Mouse (Mus musculus): ENCODE measurements around the gene Liph. TPM values are rescaled to one million over a fixed set of nuclear protein-coding genes. Genes with fewer than 3 reads are reported as not detected.

Gene Liph
- polyA plus RNA-seq (2015; fragmentation: Nextera tagmentation; extraction: Ambion mirVana), result 0.07 and 0.41 TPM in 2 replicates

DNA sequence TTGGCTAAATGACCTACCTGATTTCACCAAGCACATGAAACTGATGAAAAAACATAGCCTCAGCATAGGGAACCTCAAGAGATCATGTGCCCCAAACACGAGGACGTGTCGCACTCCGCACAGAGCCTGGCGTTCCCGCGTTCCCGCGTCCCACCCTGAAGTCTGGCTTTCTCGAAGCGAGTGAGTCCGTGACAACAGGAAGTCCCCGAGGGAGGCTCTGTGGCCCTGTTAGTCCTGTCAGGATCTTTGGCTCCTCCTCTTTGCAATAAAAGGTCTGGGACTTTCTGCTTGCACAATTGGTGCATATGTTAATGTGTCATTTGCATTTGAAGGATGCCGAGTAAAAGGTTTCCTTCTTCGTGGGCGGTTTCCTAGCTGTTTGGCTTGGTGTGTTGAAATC lies at the start of gene Liph:
Liph (minus strand) TSS at position 360 of the 400 bp plus-strand sequence.
- Histone ChIP-seq H3K36me3 (no peaks in the 10 kb centered on the region), H3K4me2 (peak within 1 kb of the TSS; percentile 66), H3K9me3 (no peaks in the 10 kb centered on the region), H3K9ac (peak within 1 kb of the TSS; percentile 51; the same call in 1 of the 2 replicates), H3K27me3 (replicated peaks) (0 out of 2 replicates have a peak, but pooled peaks cover 4% of the 10 kb centered on the region), H3K27ac (replicated peaks) (no peak within 1 kb of the TSS), H3K4me3 (peak within 1 kb of the TSS; percentile 21), H3K4me1 (peaks cover 19% of the 10 kb centered on the region)
- 13% methylated on average over 16 of the region's 16 CpGs for WGBS
- no peak for ATAC-seq (ENCODE audit: extremely low read depth, insufficient number of reproducible peaks, low FRiP score, low TSS enrichment)

GRCm38 (mm10) chr16:22043830-22044229 lies 48.4 kb upstream of the Liph start:
- no peak for ATAC-seq (ENCODE audit: extremely low read depth, insufficient number of reproducible peaks, low FRiP score, low TSS enrichment)
- H3K9me3 ChIP-seq, result no peaks in the 10 kb centered on the region
- 79% methylated on average over 4 of the region's 4 CpGs for WGBS
- no peak overlapping the region for H3K27ac ChIP-seq (replicated peaks)
- peaks cover 90% of the 10 kb centered on the region for H3K36me3 ChIP-seq
- no peak overlapping the region for H3K9ac ChIP-seq
- no peak overlapping the region for H3K4me2 ChIP-seq
- H3K4me3 ChIP-seq, result no peak overlapping the region
- no peaks in the 10 kb centered on the region for H3K27me3 ChIP-seq (replicated peaks)
- no peaks in the 10 kb centered on the region for H3K4me1 ChIP-seq

- WGBS, result 96% methylated on average over 1 of the region's 1 CpGs
- no peak for ATAC-seq (ENCODE audit: extremely low read depth, insufficient number of reproducible peaks, low FRiP score, low TSS enrichment)
- H3K36me3 ChIP-seq, result peaks cover 82% of the 10 kb centered on the region
These were observed 44.5 kb upstream of the Liph start for GRCm38 (mm10) chr16:22039978-22040377.

GRCm38 (mm10) chr16:22038554-22038953 lies 43.1 kb upstream of the Liph start:
- no peak for ATAC-seq (ENCODE audit: extremely low read depth, insufficient number of reproducible peaks, low FRiP score, low TSS enrichment)
- 75% methylated on average over 10 of the region's 10 CpGs for WGBS
- Histone ChIP-seq H3K36me3 (peaks cover 68% of the 10 kb centered on the region), H3K4me1 (no peaks in the 10 kb centered on the region), H3K27ac (replicated peaks) (no peak overlapping the region), H3K4me3 (no peak overlapping the region), H3K4me2 (no peak overlapping the region), H3K9me3 (no peaks in the 10 kb centered on the region), H3K9ac (no peak overlapping the region), H3K27me3 (replicated peaks) (no peaks in the 10 kb centered on the region)

More at GRCm38 (mm10) chr16:22039978-22040377, 44.5 kb upstream of the Liph start:
- Histone ChIP-seq H3K4me1 (no peaks in the 10 kb centered on the region), H3K4me3 (no peak overlapping the region), H3K4me2 (no peak overlapping the region), H3K27ac (replicated peaks) (no peak overlapping the region), H3K27me3 (replicated peaks) (no peaks in the 10 kb centered on the region), H3K9ac (no peak overlapping the region), H3K9me3 (no peaks in the 10 kb centered on the region)

GRCm38 (mm10) chr16:22027474-22027873 lies 32.0 kb upstream of the Liph start:
- H3K9ac ChIP-seq, result no peak overlapping the region
- H3K27ac ChIP-seq (replicated peaks), result no peak overlapping the region
- peaks cover 95% of the 10 kb centered on the region for H3K36me3 ChIP-seq
- H3K27me3 ChIP-seq (replicated peaks), result no peaks in the 10 kb centered on the region
- H3K4me3 ChIP-seq, result no peak overlapping the region
- H3K9me3 ChIP-seq, result no peaks in the 10 kb centered on the region
- WGBS, result 88% methylated on average over 5 of the region's 5 CpGs
- H3K4me2 ChIP-seq, result no peak overlapping the region
- no peak for ATAC-seq (ENCODE audit: extremely low read depth, insufficient number of reproducible peaks, low FRiP score, low TSS enrichment)
- no peaks in the 10 kb centered on the region for H3K4me1 ChIP-seq

- no peak overlapping the region for H3K4me3 ChIP-seq
- no peak overlapping the region for H3K4me2 ChIP-seq
- H3K27ac ChIP-seq (replicated peaks), result no peak overlapping the region
- peaks cover 95% of the 10 kb centered on the region for H3K36me3 ChIP-seq
- H3K9ac ChIP-seq, result no peak overlapping the region
- H3K4me1 ChIP-seq, result no peaks in the 10 kb centered on the region
- no peaks in the 10 kb centered on the region for H3K27me3 ChIP-seq (replicated peaks)
- peaks cover 6% of the 10 kb centered on the region; the same call in 1 of the 2 replicates for H3K9me3 ChIP-seq
- no peak for ATAC-seq (ENCODE audit: extremely low read depth, insufficient number of reproducible peaks, low FRiP score, low TSS enrichment)
- 92% methylated on average over 2 of the region's 2 CpGs for WGBS
These were observed 26.7 kb upstream of the Liph start for GRCm38 (mm10) chr16:22022122-22022521.

DNA sequence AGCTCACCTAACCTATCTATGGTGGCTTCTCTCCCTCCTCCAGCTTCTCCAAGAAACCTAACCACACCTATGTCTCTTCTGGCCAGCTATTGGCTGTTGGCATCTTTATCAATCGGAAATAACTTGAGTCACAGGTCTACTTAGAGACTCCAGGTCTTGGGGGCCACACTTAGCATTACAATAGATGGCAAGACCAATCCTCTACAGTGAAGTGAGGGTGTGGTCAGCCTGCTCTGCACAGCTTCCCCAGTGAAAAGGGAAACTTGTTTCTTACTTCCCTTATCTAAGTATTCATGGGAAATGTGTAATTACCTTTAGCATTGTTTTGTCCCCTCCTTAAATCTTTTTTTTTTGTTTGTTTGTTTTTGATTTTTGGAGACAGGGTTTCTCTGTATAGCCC lies 20.1 kb upstream of the Liph start:
- no peak overlapping the region for H3K4me2 ChIP-seq
- WGBS, result 83% methylated on average over 1 of the region's 1 CpGs
- H3K9me3 ChIP-seq, result no peaks in the 10 kb centered on the region
- peaks cover 8% of the 10 kb centered on the region for H3K4me1 ChIP-seq
- no peaks in the 10 kb centered on the region for H3K27me3 ChIP-seq (replicated peaks)
- H3K27ac ChIP-seq (replicated peaks), result no peak overlapping the region
- no peak for ATAC-seq (ENCODE audit: extremely low read depth, insufficient number of reproducible peaks, low FRiP score, low TSS enrichment)
- no peak overlapping the region for H3K9ac ChIP-seq
- H3K36me3 ChIP-seq, result peaks cover 67% of the 10 kb centered on the region
- no peak overlapping the region for H3K4me3 ChIP-seq

DNA sequence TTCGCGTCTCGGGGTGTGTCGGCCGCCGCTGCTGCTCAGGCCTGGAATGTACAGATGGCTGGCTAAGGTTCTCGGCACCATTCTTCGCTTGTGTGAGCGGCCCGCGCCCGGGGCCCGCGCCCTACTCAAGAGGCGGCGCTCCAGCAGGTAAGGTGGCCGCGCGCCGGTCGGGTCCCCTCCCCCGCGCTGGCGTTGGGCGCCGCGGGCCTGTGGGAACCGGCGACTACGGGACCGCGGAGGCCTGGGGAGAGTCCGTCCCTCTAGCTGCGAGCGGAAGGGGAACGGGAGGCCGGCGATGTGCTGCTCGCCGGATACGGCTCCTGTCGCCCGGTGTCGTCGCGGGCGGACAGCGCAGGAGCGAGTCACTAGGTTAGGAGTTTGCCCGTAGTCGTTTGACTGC lies 14.1 kb upstream of the Liph start:
- H3K9me3 ChIP-seq, result no peaks in the 10 kb centered on the region
- H3K4me2 ChIP-seq, result peak overlapping the region; percentile 87
- peak overlapping the region; percentile 99 for H3K4me3 ChIP-seq
- H3K9ac ChIP-seq, result peak overlapping the region; percentile 96
- H3K4me1 ChIP-seq, result peaks cover 19% of the 10 kb centered on the region
- peak overlapping the region; percentile 73 for H3K27ac ChIP-seq (replicated peaks)
- WGBS, result 0% methylated on average over 50 of the region's 51 CpGs
- ATAC-seq (ENCODE audit: extremely low read depth, insufficient number of reproducible peaks, low FRiP score, low TSS enrichment), result peak; percentile 52; the same call in 1 of the 2 replicates
- H3K27me3 ChIP-seq (replicated peaks), result peaks cover 3% of the 10 kb centered on the region; the same call in 1 of the 2 replicates
- peaks cover 11% of the 10 kb centered on the region; the same call in 1 of the 2 replicates for H3K36me3 ChIP-seq

DNA sequence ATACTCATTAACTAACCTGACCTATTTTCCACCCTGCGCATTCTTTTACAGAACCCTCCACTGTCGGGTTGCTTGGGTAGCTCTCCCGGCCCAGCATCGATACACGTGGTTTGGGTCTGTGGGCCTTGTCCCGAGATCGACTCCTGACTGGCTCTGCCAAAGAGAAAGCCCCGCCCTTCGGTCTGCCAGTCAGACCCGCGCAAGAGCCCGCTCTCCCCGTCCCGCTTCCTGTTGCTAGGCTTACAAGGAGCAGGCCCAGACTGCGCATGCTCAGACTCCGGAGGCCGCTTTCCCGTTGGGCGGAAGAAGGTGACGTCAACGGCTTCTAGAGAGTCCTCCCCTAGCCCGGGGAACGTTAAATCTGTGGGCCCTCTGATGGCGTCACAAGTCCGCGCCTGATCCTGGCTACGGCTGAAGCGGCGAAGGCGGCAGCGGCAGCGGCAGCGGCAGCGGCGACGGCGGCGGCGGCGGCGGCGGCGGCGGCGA lies 13.7 kb upstream of the Liph start, which contains the start of gene Senp2:
Senp2 (plus strand) TSS at position 386 of the 486 bp plus-strand sequence.
- peak within 1 kb of the TSS; percentile 96 for H3K9ac ChIP-seq
- H3K27ac ChIP-seq (replicated peaks), result peak within 1 kb of the TSS; percentile 73
- under 1% methylated on average over 45 of the region's 45 CpGs for WGBS
- peak; percentile 99 for ATAC-seq (ENCODE audit: extremely low read depth, insufficient number of reproducible peaks, low FRiP score, low TSS enrichment)
- H3K36me3 ChIP-seq, result peaks cover 8% of the 10 kb centered on the region; the same call in 1 of the 2 replicates
- H3K9me3 ChIP-seq, result no peaks in the 10 kb centered on the region
- H3K4me3 ChIP-seq, result peak within 1 kb of the TSS; percentile 99
- peaks cover 5% of the 10 kb centered on the region; the same call in 1 of the 2 replicates for H3K27me3 ChIP-seq (replicated peaks)
- peak within 1 kb of the TSS; percentile 87 for H3K4me2 ChIP-seq
- H3K4me1 ChIP-seq, result peaks cover 19% of the 10 kb centered on the region

DNA sequence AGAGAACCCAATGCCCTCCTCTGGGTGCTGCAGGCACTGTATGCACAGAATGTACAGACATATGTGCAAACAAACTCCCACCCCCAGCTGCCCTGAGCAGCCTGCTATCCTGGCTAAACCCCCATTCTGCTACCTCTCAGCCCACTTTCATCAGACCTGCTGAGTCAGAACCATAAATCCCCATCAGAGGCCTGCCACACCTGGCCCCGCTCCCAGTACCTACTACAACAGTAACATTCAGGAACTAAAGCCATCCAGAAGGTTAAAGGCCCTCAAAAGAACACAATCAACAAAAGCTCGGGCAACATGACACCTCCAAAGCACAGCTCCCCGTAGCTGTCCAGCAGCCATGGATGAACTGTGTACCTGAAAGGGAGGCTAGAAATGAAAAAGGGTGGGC lies 6.1 kb upstream of the Liph start:
- no peaks in the 10 kb centered on the region for H3K36me3 ChIP-seq
- no peak overlapping the region for H3K4me2 ChIP-seq
- no peak overlapping the region for H3K9ac ChIP-seq
- peaks cover 9% of the 10 kb centered on the region; the same call in 1 of the 2 replicates for H3K27me3 ChIP-seq (replicated peaks)
- H3K27ac ChIP-seq (replicated peaks), result no peak overlapping the region
- ATAC-seq (ENCODE audit: extremely low read depth, insufficient number of reproducible peaks, low FRiP score, low TSS enrichment), result no peak
- 71% methylated on average over 3 of the region's 3 CpGs for WGBS
- peaks cover 9% of the 10 kb centered on the region for H3K4me1 ChIP-seq
- H3K4me3 ChIP-seq, result no peak overlapping the region
- H3K9me3 ChIP-seq, result no peaks in the 10 kb centered on the region

- no peak overlapping the region for H3K27ac ChIP-seq (replicated peaks)
- 52% methylated on average over 4 of the region's 4 CpGs for WGBS
- H3K4me3 ChIP-seq, result no peak overlapping the region
- H3K36me3 ChIP-seq, result no peaks in the 10 kb centered on the region
- peaks cover 11% of the 10 kb centered on the region for H3K4me1 ChIP-seq
- H3K9ac ChIP-seq, result no peak overlapping the region
- H3K27me3 ChIP-seq (replicated peaks), result peaks cover 9% of the 10 kb centered on the region; the same call in 1 of the 2 replicates
- no peaks in the 10 kb centered on the region for H3K9me3 ChIP-seq
- ATAC-seq (ENCODE audit: extremely low read depth, insufficient number of reproducible peaks, low FRiP score, low TSS enrichment), result no peak
- H3K4me2 ChIP-seq, result no peak overlapping the region
These were observed 5.7 kb upstream of the Liph start for GRCm38 (mm10) chr16:22001172-22001571.

Measured in heart, embryonic 13.5 days (tissue).